Comparison of ENCODE assay signal across 13 mouse cellular contexts in genomic region chr4:83655396-83655795, GRCm38 (mm10).
DNase-seq lines count a peak whose midpoint lies in the region; ATAC-seq and TF ChIP-seq lines count a peak whose summit lies in the region.
"Had no signal": no experiment of that assay in that cellular context is flagged by ENCODE, and none has a peak within 500 bp of the region (broad histone marks: within the 10 kb centered on the region; RNA-seq: fewer than 3 reads in every experiment).

No protein-coding gene starts in this region.

- no peaks in the 10 kb centered on the region for H3K36me3 ChIP-seq in kidney, adult 2 months (ENCODE audit: control insufficient read depth, insufficient read depth, low read length)
- no peaks in the 10 kb centered on the region for H3K36me3 ChIP-seq in midbrain, embryonic 16.5 days (ENCODE audit: control insufficient read depth, insufficient read depth, low read length)
- H3K36me3 ChIP-seq: heart, embryonic 15.5 days had no signal

- no peak overlapping the region for H3K27ac ChIP-seq in kidney, adult 2 months (ENCODE audit: insufficient read depth, low read depth, low read length)
- H3K27ac ChIP-seq in midbrain, embryonic 16.5 days (ENCODE audit: low read length) = peak overlapping the region; percentile 41; the same call in 1 of the 2 replicates
- H3K27ac ChIP-seq: gastrocnemius, adult 2 months; heart, embryonic 15.5 days had no signal

- no peaks in the 10 kb centered on the region for H3K9me3 ChIP-seq in midbrain, embryonic 16.5 days (replicated peaks; ENCODE audit: control insufficient read depth, low read length, poor library complexity, severe bottlenecking)
- H3K9me3 ChIP-seq: heart, embryonic 15.5 days had no signal

- H3K9ac ChIP-seq in midbrain, embryonic 16.5 days (ENCODE audit: low read depth, low read length) = no peak overlapping the region
- H3K9ac ChIP-seq: heart, embryonic 15.5 days had no signal

- WGBS in kidney, adult 2 months = 40% methylated on average over 6 of the region's 6 CpGs
- WGBS in midbrain, embryonic 16.5 days = 16% methylated on average over 6 of the region's 6 CpGs

- H3K4me1 ChIP-seq in kidney, adult 2 months (ENCODE audit: control insufficient read depth, insufficient read depth, low read length) = peaks cover 3% of the 10 kb centered on the region; the same call in 1 of the 2 replicates
- H3K4me1 ChIP-seq in midbrain, embryonic 16.5 days (ENCODE audit: control insufficient read depth, insufficient read depth, low read length) = peaks cover 11% of the 10 kb centered on the region

- peak; percentile 33 for DNase-seq in kidney, adult 2 months
- DNase-seq in kidney, postnatal 10 days = no peak
- peak; percentile 79 to 90 for DNase-seq in adrenal gland, adult (ENCODE audit: inconsistent age in 2 of 2, low spot score in 1 of 2)
- peak; percentile 61 for DNase-seq in brain, embryonic 14.5 days (ENCODE audit: low read depth)
- no peak for DNase-seq in layer of hippocampus, adult 8-10 months (ENCODE audit: low spot score in 2 of 2)
- DNase-seq in thymus, postnatal 0 days (ENCODE audit: low spot score) = no peak
- DNase-seq: cerebellum, postnatal 25 days; gastrocnemius, adult 2 months; left cerebral cortex, postnatal 4 days; lung, adult 18-20 months; thymus, postnatal 25 days had no signal

- TF ChIP-seq POLR2A in kidney, adult 2 months (IDR thresholded peaks at IDR 0.05; ENCODE audit: low read depth, low read length) = no peak
- TF ChIP-seq POLR2A in brain, embryonic 14.5 days (IDR thresholded peaks at IDR 0.05; ENCODE audit: borderline replicate concordance, extremely low read depth, insufficient read depth, insufficient read length, poor library complexity, severe bottlenecking) = no peak

- H3K4me3 ChIP-seq in kidney, adult 2 months (ENCODE audit: insufficient read depth, low read depth, low read length) = no peak overlapping the region
- no peak overlapping the region for H3K4me3 ChIP-seq in midbrain, embryonic 16.5 days (ENCODE audit: low read depth, low read length)
- H3K4me3 ChIP-seq: gastrocnemius, adult 2 months; heart, embryonic 15.5 days had no signal

- H3K4me2 ChIP-seq in midbrain, embryonic 16.5 days (ENCODE audit: low read length) = no peak overlapping the region
- H3K4me2 ChIP-seq: heart, embryonic 15.5 days had no signal

- H3K27me3 ChIP-seq in kidney, adult 2 months (replicated peaks; ENCODE audit: control insufficient read depth, insufficient read depth, low read length) = no peaks in the 10 kb centered on the region
- H3K27me3 ChIP-seq in midbrain, embryonic 16.5 days (ENCODE audit: control insufficient read depth, insufficient read depth, low read depth, low read length) = no peaks in the 10 kb centered on the region
- H3K27me3 ChIP-seq: heart, embryonic 15.5 days had no signal

- TF ChIP-seq CTCF in kidney, adult 2 months (conservative IDR thresholded peaks at IDR 0.05; ENCODE audit: insufficient read depth, insufficient read length, low read depth, low read length) = no peak
- no peak for TF ChIP-seq CTCF in brain, embryonic 14.5 days (IDR thresholded peaks at IDR 0.05; ENCODE audit: borderline replicate concordance, extremely low read depth, insufficient read depth, insufficient read length)

- no peak; the same call in 1 of the 2 replicates for ATAC-seq in midbrain, embryonic 16.5 days

Comparison
In these comparisons a context has a peak if more than half of its experiments do, and no peak if none do; other contexts are left out.
1. DNase-seq: peak in kidney, adult 2 months (single experiment), adrenal gland, adult (2 of 2) and brain, embryonic 14.5 days (single experiment); none in kidney, postnatal 10 days (single experiment), layer of hippocampus, adult 8-10 months (0 of 2) and thymus, postnatal 0 days (single experiment).